Mouse (Mus musculus): ENCODE measurements at regions not wholly inside any gene's neighbourhood (a gene's known extent, or its start where the extent isn't known, plus 50 kb on each side); places are given as distances from the start of the nearest gene placed in this dataset.

DNA sequence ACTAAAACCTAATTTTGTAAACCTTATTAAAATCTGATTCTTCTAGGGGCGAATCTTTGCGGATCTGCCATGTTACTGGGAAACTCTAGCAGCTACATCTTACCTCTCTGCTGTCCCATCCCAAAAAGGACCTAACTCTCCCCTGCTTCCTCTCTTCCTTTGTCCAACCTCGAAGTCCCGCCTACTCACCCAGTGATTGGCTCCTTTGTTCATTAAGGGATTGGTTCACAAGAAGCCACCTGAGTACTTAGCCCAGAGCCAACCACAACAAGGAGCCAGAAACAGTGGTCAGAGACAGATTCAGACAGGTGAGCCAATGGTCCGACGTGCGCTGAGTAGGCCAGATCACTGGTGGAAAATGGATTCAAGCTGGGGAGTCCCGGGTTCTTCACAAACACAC is 60.0 kb upstream of the Gm10260 start:
- ATAC-seq (no peak), DNase-seq (no peak)
- Histone ChIP-seq H3K9me3 (ENCODE audit: low read length) (no peaks in the 10 kb centered on the region), H3K36me3 (ENCODE audit: insufficient read depth) (no peaks in the 10 kb centered on the region), H3K27me3 (ENCODE audit: insufficient read depth, low read length) (no peaks in the 10 kb centered on the region), H3K4me3 (ENCODE audit: low read depth, low read length) (no peak overlapping the region), H3K4me1 (ENCODE audit: insufficient read depth) (peaks cover 21% of the 10 kb centered on the region), H3K9ac (no peak overlapping the region), H3K27ac (ENCODE audit: low read depth, low read length) (no peak overlapping the region), H3K4me2 (ENCODE audit: low read depth) (no peak overlapping the region)
- no peak for TF ChIP-seq CTCF (IDR thresholded peaks at IDR 0.05; ENCODE audit: low read depth)
- WGBS = 93% methylated on average over 8 of the region's 8 CpGs

DNA sequence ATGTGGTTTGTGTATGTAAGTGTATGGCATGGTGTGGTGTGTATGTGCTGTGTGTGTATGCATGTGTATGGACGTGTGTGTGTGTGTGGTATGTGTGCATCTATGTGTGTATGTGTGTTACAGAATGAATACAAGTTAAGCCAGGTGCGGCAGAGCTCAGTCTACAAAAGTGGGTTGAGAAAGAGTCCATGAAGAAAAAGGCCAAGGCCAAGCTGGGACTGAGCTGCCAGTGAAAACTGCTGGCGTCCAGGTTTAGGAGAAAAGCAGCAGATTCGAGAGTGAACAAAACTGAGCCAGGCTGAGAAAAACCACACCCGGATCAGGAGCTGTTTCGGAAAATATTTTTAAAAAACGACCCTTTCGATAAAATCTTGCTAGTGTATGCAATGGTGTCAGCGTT is 58.6 kb upstream of the Gm10260 start:
- Histone ChIP-seq H3K9ac (no peak overlapping the region), H3K36me3 (ENCODE audit: insufficient read depth) (no peaks in the 10 kb centered on the region), H3K9me3 (ENCODE audit: low read length) (no peaks in the 10 kb centered on the region), H3K4me3 (ENCODE audit: low read depth, low read length) (no peak overlapping the region), H3K27ac (ENCODE audit: low read depth, low read length) (no peak overlapping the region), H3K27me3 (ENCODE audit: insufficient read depth, low read length) (no peaks in the 10 kb centered on the region), H3K4me1 (ENCODE audit: insufficient read depth) (peaks cover 9% of the 10 kb centered on the region; the same call in 1 of the 2 replicates), H3K4me2 (ENCODE audit: low read depth) (no peak overlapping the region)
- no peak for TF ChIP-seq CTCF (IDR thresholded peaks at IDR 0.05; ENCODE audit: low read depth)
- ATAC-seq = no peak
- no peak for DNase-seq
- 90% methylated on average over 9 of the region's 9 CpGs for WGBS

DNA sequence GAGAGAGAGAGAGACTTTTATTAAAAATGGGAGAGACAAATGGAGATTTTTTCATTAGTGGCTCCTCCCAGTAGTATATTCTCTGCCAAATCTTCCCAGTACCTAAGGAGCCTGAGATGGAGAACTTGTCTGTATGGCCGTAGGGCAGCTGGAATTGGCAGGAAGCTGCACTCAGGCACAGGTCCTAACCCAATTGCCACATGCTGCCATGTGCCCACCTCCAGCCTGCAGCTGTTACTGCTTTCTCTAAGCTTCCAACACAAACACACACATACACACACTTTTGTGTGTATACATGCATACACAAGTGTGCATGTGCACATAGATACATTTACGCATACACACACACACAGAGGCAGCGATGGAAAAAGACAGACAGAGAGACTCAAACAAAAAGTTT is 56.5 kb upstream of the Gm10260 start:
- DNase-seq (no peak), ATAC-seq (no peak)
- no peaks in the 10 kb centered on the region for H3K27me3 ChIP-seq (ENCODE audit: insufficient read depth, low read length)
- no peaks in the 10 kb centered on the region for H3K36me3 ChIP-seq (ENCODE audit: insufficient read depth)
- H3K4me3 ChIP-seq (ENCODE audit: low read depth, low read length) = no peak overlapping the region
- H3K4me2 ChIP-seq (ENCODE audit: low read depth) = no peak overlapping the region
- no peak for TF ChIP-seq CTCF (IDR thresholded peaks at IDR 0.05; ENCODE audit: low read depth)
- 89% methylated on average over 3 of the region's 3 CpGs for WGBS
- H3K4me1 ChIP-seq (ENCODE audit: insufficient read depth) = no peaks in the 10 kb centered on the region
- H3K27ac ChIP-seq (ENCODE audit: low read depth, low read length) = no peak overlapping the region
- no peak overlapping the region for H3K9ac ChIP-seq
- no peaks in the 10 kb centered on the region for H3K9me3 ChIP-seq (ENCODE audit: low read length)
